Comparison of ENCODE assay signal across 25 mouse cellular contexts in genomic region chr6:103060591-103060990, GRCm38 (mm10).
DNase-seq lines count a peak whose midpoint lies in the region; ATAC-seq and TF ChIP-seq lines count a peak whose summit lies in the region.
"Had no signal": no experiment of that assay in that cellular context is flagged by ENCODE, and none has a peak within 500 bp of the region (broad histone marks: within the 10 kb centered on the region; RNA-seq: fewer than 3 reads in every experiment).

No protein-coding gene starts in this region.

- no peaks in the 10 kb centered on the region for H3K9me3 ChIP-seq in forebrain, embryonic 14.5 days (replicated peaks; ENCODE audit: control insufficient read depth, low read length)
- no peaks in the 10 kb centered on the region for H3K9me3 ChIP-seq in forebrain, embryonic 10.5 days
- no peaks in the 10 kb centered on the region for H3K9me3 ChIP-seq in hindbrain, postnatal 0 days (ENCODE audit: low read length)
- H3K9me3 ChIP-seq: embryonic facial prominence, embryonic 15.5 days; hindbrain, embryonic 15.5 days; lung, embryonic 15.5 days had no signal

- DNase-seq in forebrain, embryonic 14.5 days (ENCODE audit: low spot score), result peak; percentile 27
- no peak for DNase-seq in forebrain, embryonic 10.5 days (ENCODE audit: extremely low spot score, low spot score)
- DNase-seq in left cerebral cortex, postnatal 14 days (ENCODE audit: low spot score in 2 of 2), result peak; percentile 22 to 59
- no peak for DNase-seq in left cerebral cortex, adult 2 months (ENCODE audit: extremely low spot score in 1 of 2, low spot score in 2 of 2)
- peak; percentile 45 to 65 for DNase-seq in right cerebral cortex, postnatal 10 days (ENCODE audit: low spot score in 2 of 2)
- no peak for DNase-seq in right cerebral cortex, postnatal 14 days
- no peak for DNase-seq in ovary, postnatal 14 days (ENCODE audit: low spot score)
- no peak for DNase-seq in hindbrain, postnatal 0 days (ENCODE audit: low spot score)
- DNase-seq: adrenal gland, postnatal 10 days; cerebellum, adult 18-20 months; cerebellum, postnatal 25 days; gastrocnemius, postnatal 14 days; heart, adult 2 months; heart, postnatal 4 days; kidney, postnatal 36 days; lung, postnatal 4 days; thymus, adult 18-20 months had no signal

- 47% methylated on average over 5 of the region's 5 CpGs for WGBS in forebrain, embryonic 14.5 days
- 90% methylated on average over 5 of the region's 5 CpGs for WGBS in forebrain, embryonic 10.5 days
- WGBS in hindbrain, postnatal 0 days, result 57% methylated on average over 5 of the region's 5 CpGs

- H3K9ac ChIP-seq in forebrain, embryonic 14.5 days (ENCODE audit: low read length), result no peak overlapping the region
- H3K9ac ChIP-seq in hindbrain, postnatal 0 days (replicated peaks; ENCODE audit: low read length), result no peak overlapping the region
- H3K9ac ChIP-seq: embryonic facial prominence, embryonic 15.5 days; hindbrain, embryonic 15.5 days; liver, embryonic 14.5 days; lung, embryonic 15.5 days had no signal

- H3K27me3 ChIP-seq in forebrain, embryonic 14.5 days (replicated peaks; ENCODE audit: control insufficient read depth, insufficient read depth, low read length), result no peaks in the 10 kb centered on the region
- no peaks in the 10 kb centered on the region for H3K27me3 ChIP-seq in forebrain, embryonic 10.5 days (ENCODE audit: poor library complexity, severe bottlenecking)
- H3K27me3 ChIP-seq in hindbrain, postnatal 0 days (ENCODE audit: insufficient read depth, low read length), result no peaks in the 10 kb centered on the region
- H3K27me3 ChIP-seq: embryonic facial prominence, embryonic 15.5 days; hindbrain, embryonic 15.5 days; lung, embryonic 15.5 days had no signal

- ATAC-seq in forebrain, embryonic 14.5 days, result no peak
- ATAC-seq in hindbrain, postnatal 0 days, result no peak
- ATAC-seq: activated CD4-positive, CD25-positive, alpha-beta regulatory T cell, adult 4 months; CD4-positive, CD25-positive, alpha-beta regulatory T cell, adult 4 months; intestine, embryonic 16.5 days had no signal

- TF ChIP-seq CTCF in left cerebral cortex, adult 2 months (IDR thresholded peaks at IDR 0.05), result no peak
- no peak for TF ChIP-seq CTCF in hindbrain, postnatal 0 days (IDR thresholded peaks at IDR 0.05; ENCODE audit: low read depth)

- no peak overlapping the region for H3K27ac ChIP-seq in forebrain, embryonic 14.5 days (ENCODE audit: low read depth, low read length)
- no peak overlapping the region for H3K27ac ChIP-seq in forebrain, embryonic 10.5 days
- H3K27ac ChIP-seq in left cerebral cortex, adult 2 months, result no peak overlapping the region
- H3K27ac ChIP-seq in hindbrain, postnatal 0 days, result no peak overlapping the region
- H3K27ac ChIP-seq: embryonic facial prominence, embryonic 15.5 days; heart, adult 2 months; hindbrain, embryonic 15.5 days; liver, embryonic 14.5 days; lung, embryonic 15.5 days had no signal

- H3K36me3 ChIP-seq in forebrain, embryonic 14.5 days (ENCODE audit: control insufficient read depth, insufficient read depth, low read length), result no peaks in the 10 kb centered on the region
- H3K36me3 ChIP-seq in forebrain, embryonic 10.5 days (replicated peaks), result no peaks in the 10 kb centered on the region
- H3K36me3 ChIP-seq in hindbrain, postnatal 0 days (ENCODE audit: insufficient read depth, low read length), result no peaks in the 10 kb centered on the region
- H3K36me3 ChIP-seq: embryonic facial prominence, embryonic 15.5 days; hindbrain, embryonic 15.5 days; lung, embryonic 15.5 days had no signal

- intact Hi-C loops in left cerebral cortex, postnatal 14 days (cut with DNase I), result no loop called here
- intact Hi-C loops in left cerebral cortex, adult 2 months (cut with DNase I), result no loop called here

- H3K4me3 ChIP-seq in forebrain, embryonic 14.5 days (ENCODE audit: low read depth, low read length), result no peak overlapping the region
- no peak overlapping the region for H3K4me3 ChIP-seq in forebrain, embryonic 10.5 days
- H3K4me3 ChIP-seq in left cerebral cortex, adult 2 months, result no peak overlapping the region
- no peak overlapping the region for H3K4me3 ChIP-seq in hindbrain, postnatal 0 days (ENCODE audit: low read length)
- H3K4me3 ChIP-seq: embryonic facial prominence, embryonic 15.5 days; heart, adult 2 months; hindbrain, embryonic 15.5 days; lung, embryonic 15.5 days; myocyte had no signal

- H3K4me1 ChIP-seq in forebrain, embryonic 14.5 days (ENCODE audit: control insufficient read depth, insufficient read depth, low read length), result no peaks in the 10 kb centered on the region
- H3K4me1 ChIP-seq in forebrain, embryonic 10.5 days, result no peaks in the 10 kb centered on the region
- no peaks in the 10 kb centered on the region for H3K4me1 ChIP-seq in hindbrain, postnatal 0 days (ENCODE audit: insufficient read depth, low read length)
- H3K4me1 ChIP-seq: embryonic facial prominence, embryonic 15.5 days; hindbrain, embryonic 15.5 days; lung, embryonic 15.5 days had no signal

- no peak overlapping the region for H3K4me2 ChIP-seq in forebrain, embryonic 14.5 days (ENCODE audit: low read length)
- H3K4me2 ChIP-seq in hindbrain, postnatal 0 days (ENCODE audit: low read depth, low read length), result no peak overlapping the region
- H3K4me2 ChIP-seq: embryonic facial prominence, embryonic 15.5 days; hindbrain, embryonic 15.5 days; lung, embryonic 15.5 days had no signal

Comparison
In these comparisons a context has a peak if more than half of its experiments do, and no peak if none do; other contexts are left out.
1. DNase-seq: peak in forebrain, embryonic 14.5 days (single experiment), left cerebral cortex, postnatal 14 days (2 of 2) and right cerebral cortex, postnatal 10 days (2 of 2); none in forebrain, embryonic 10.5 days (single experiment), left cerebral cortex, adult 2 months (0 of 2), right cerebral cortex, postnatal 14 days (single experiment), ovary, postnatal 14 days (single experiment) and hindbrain, postnatal 0 days (single experiment).